Mouse (Mus musculus): Measurements from ENCODE around the gene 5730522E02Rik.

Gene 5730522E02Rik

DNA sequence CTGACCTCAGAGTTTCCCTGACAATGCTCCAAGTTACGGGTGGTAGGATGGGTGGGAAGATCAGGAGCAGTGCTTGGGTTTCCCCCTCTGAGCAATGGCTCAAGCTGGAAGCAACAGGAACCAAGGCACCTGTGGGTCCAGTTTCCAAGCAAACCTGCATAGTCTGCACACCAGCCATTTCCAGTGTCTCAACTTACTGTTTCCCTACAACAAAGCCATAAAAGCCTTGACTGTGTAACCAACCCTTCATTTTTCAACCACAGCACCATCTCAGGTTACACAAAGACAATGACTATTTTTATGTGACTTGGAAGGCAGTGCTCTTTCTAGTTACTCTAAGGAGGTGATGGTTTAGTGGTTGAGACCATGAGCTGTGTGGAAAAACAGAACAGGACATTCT lies 530.7 kb downstream of the 5730522E02Rik start:
- DNase-seq (ENCODE audit: low spot score in 2 of 2) = no peak

DNA sequence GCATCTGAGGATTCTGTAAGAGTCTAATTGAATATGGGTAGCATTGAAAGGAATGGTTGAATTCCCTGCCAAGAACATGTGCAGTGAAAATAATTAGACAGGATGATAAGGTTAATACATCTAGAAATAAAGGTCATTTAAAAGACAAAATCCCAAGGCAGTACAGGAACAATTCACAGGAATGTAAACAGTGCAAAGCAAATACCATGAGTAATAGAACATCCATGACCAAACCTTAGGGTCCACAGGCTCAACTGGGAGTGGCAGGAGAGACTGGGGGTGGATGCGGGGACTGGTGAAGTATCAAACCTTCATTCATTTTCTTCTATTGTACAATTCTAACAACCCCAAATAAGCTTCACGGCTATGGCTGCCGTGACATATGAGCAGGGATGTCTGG lies 536.4 kb downstream of the 5730522E02Rik start:
- no peak for DNase-seq (ENCODE audit: low spot score in 2 of 2)

DNA sequence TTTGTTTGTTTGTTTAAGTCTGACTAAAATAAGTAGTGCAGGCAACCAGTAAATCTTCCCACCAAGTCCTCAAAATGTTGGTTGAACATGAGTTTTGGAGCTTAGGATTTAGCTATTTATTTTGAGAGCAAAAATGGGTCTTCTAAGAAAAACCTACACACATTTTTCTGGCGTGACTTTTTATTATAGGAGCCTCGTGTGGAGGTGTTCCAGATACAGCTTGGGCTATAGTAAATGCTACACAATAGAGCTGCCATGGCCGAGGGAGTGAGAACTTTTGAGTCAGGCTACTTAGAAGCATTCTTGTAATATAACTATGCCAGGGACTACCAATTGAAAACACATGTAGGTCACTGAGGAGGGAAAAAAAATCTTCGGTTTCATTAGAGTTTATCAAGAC lies 540.5 kb downstream of the 5730522E02Rik start:
- DNase-seq (ENCODE audit: low spot score in 2 of 2) = no peak

DNA sequence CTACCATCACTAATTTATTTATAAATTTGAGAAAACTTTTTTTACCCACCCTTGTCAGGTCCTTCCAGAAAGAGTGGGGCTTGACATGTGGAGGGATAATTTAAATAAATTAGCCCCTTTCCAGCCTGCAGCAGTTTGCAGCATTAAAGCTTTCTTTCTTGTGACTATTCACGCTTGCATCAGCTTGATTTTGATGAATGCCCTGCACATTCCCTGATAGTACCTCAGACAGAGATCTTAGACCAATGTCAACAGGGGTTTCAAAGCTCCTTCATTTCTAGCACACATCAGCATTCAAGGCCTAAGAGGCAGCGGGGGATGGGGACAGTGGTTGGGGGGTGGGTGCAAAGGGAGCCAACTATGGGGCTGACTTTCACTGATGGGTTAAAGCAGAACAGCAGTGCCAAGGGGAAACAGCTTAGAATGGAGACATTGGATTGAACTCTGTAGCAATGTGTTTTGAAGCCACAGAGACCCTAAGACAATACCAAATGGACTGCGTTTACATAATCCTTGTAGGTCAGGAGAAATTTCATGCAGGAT lies 545.9 kb downstream of the 5730522E02Rik start:
- DNase-seq (ENCODE audit: low spot score in 2 of 2) = no peak

DNA sequence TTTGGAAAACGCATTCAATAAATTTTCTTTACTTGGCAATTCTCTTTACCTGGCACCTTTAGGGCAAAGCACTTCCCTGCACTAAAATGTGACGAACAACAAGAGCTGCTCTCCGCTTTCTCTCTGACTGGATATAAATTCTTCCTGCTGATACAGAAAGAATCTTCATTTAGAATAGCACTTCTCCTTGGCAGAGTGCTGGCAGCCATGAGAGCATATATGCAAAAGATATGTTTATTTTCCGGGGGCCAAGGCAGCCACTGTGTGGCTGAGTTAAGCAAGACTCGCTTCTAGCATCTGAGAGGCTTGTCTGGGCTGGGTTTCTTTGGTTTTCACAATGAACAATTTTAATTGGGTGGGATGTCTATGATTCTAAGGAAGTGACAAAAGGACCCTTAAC lies 564.3 kb downstream of the 5730522E02Rik start:
- no peak for DNase-seq (ENCODE audit: low spot score in 2 of 2)

DNA sequence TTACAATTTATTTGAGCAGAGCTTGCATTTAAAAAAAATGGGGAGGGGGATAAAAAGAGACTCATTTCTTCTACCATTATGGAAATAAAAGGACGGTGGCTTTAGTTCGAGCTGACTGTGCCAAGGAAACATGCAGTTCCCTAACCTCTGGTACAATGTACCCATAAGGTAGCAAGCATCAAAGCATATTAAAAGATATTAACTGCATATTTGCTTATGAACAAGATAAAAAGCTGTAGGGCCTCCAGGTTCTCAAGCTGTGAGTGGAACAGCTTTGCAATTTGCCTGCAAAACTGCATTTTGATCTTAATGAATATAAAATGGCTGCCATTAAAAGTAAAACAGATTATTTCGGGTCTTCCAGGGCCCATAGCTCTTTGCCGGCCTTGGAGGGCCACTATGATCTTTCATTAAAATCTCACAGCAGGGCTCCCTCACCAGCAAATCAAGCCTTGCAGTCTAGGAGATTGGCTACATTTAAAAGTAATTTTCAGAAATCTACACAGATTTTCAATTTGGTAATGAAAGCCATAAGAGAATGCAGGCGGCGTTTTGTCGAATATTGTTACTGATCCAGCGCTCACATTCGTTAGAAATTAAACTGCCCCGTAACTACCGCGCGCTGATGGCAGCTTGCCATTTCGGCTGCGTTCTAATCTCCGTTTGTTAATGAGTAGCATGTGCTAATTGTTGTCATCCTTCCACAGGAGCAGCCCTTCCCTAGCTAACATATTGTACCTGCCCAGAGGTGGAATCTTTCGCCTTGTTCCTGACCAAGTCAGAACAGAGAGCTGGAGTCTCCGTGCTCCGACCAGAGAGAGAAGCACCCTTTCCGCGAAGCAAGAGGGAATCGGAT lies 565.6 kb downstream of the 5730522E02Rik start:
- no peak for DNase-seq (ENCODE audit: low spot score in 2 of 2)

DNA sequence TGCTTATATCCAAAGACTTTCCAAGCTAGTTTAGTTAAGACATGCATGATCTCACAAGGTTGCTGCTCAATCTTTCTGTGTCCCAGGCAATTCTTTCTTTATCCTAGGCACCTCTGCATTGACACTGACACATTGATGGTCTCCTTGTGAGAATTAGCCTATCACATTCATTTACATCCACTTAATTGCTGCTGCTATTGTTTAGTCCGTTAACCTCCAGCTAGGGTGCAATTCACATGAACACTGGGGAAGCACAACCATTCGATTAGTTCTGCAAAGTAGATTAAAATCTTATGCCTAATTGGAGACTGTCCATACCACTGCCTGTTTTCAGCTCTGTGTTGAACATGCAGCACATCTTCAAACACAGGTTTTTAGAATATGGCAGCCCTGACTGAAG lies 603.7 kb downstream of the 5730522E02Rik start:
- DNase-seq (ENCODE audit: low spot score in 2 of 2) = no peak

DNA sequence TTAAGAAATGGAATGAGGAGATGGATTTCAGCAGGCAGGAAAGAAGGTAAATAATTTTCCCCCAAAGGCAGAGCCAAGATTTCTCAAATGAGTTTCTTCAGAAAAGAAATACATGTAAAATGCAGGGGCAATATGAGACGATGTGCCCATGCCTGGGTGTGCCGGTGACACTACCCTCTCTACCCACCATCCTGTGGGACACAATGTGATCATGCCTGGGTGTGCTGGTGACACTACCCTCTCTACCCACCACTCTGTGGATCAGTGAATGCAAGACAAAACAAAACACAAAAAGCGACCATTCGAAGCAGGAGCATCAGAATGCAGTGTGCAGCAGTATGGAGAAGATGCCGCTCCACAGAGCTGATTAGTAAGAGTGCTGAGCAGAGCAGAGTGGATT lies 610.5 kb downstream of the 5730522E02Rik start:
- DNase-seq (ENCODE audit: low spot score in 2 of 2) = no peak

DNA sequence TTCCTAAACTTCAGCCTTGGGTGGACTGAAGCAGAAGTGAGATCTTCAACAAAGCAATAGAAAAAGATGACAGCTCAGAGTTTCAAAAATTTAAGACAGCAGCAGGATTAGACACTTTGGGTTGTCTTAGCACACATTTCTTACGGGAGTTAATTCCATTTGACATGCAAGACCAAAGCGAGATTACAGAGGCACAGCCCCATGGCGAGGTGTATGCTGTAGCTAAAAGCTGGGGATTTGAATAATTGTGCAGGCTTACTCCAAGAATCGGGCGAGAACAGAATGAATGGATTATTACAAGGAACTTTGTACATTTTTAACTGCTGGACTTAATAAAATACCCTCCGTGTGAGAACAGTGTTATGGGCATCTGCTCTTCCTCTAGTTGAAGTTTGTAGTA lies 615.3 kb downstream of the 5730522E02Rik start:
- no peak for DNase-seq (ENCODE audit: low spot score in 2 of 2)

DNA sequence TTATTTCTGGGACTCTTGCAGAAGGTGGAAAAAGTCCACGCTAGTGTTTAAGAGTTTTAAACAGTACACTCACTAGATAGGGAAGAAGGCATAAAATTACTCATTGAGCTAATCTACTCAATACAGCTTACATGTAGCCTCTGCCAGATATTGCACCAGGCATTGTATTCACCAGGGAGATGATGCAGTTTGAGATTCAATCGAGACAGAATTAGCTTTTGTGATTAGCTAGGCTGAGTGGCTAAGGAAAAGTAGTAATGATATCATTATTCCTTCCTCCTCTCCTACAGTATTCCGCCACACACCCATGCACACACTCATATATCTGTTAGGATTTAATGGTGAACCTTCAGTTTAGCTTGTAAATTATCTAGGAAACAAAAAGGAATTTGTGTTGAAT lies 615.8 kb downstream of the 5730522E02Rik start:
- DNase-seq (ENCODE audit: low spot score in 2 of 2) = no peak

DNA sequence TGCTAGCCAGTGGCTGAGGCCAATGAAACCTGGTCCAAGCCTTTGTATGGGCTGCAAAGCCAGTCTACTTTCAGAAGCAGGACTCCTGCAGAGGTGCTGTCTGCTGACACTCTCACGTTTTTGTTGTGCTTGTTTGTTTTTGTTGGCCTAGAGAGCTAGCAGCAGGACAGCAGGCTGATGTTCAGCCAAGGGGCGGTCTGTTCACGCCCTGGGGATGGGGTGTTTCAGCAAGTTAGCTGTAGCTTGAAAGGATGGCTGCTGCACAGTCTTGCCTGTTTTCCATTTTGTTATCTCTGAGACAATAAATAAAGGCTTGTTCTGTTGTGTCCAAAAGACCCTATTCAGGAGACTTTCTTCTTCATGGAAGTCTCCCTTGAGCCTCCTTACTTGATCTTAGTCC lies 618.3 kb downstream of the 5730522E02Rik start:
- no peak for DNase-seq (ENCODE audit: low spot score in 2 of 2)

DNA sequence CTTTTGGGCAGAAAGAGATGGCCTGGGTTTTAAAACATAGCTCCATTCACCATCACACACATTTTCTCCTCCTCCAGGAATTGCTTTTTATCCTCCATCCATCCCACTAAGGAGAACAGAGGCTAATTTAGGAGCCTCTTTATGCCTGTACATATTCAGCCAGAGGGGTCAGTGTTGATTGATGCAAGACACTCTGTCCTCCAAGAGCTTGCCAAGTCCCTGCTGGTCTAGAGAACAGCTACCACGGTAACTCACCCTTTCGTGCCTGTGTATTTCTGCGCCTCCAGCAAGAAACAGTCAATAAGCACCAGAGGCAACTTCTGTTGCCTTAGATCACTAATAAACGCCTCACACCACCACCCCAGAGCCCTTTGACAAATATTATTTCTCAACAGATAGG lies 620.3 kb downstream of the 5730522E02Rik start:
- no peak for DNase-seq (ENCODE audit: low spot score in 2 of 2)

DNA sequence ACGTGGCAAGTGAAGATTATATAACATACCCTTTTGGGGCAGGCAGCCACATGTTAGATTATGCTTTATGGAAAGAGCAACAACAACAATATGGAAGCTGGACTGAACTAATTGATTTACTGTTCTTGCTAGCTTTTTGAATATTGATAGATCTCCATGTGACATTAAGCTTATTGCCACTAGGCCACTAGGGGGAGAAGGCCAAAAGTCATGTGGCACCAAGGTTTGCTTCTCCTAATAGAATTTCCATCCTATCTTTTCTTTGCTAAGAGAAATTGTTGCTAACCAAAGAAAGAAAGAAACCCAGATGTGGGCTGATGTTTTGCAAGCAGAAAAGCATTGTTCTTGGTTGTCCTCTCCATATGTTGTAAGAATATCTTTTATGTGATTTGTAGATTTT lies 621.1 kb downstream of the 5730522E02Rik start:
- DNase-seq (ENCODE audit: low spot score in 2 of 2) = no peak

DNA sequence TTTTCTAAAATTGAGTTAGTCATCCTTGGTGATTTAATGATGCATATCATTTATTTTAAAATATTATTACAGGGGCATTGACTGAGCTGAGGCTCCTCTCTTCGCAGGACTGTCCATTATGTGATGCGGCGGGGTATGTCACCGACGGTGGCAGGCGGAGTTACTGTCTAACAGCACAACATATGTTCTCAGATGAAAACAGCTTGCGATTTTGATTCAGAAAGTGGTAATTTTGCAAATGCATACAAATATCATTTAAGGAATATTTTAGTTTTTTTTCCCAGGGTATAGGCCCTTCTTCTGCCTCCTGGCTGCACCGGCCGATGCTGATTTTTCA lies 636.5 kb downstream of the 5730522E02Rik start:
- DNase-seq (ENCODE audit: low spot score in 2 of 2) = no peak

DNA sequence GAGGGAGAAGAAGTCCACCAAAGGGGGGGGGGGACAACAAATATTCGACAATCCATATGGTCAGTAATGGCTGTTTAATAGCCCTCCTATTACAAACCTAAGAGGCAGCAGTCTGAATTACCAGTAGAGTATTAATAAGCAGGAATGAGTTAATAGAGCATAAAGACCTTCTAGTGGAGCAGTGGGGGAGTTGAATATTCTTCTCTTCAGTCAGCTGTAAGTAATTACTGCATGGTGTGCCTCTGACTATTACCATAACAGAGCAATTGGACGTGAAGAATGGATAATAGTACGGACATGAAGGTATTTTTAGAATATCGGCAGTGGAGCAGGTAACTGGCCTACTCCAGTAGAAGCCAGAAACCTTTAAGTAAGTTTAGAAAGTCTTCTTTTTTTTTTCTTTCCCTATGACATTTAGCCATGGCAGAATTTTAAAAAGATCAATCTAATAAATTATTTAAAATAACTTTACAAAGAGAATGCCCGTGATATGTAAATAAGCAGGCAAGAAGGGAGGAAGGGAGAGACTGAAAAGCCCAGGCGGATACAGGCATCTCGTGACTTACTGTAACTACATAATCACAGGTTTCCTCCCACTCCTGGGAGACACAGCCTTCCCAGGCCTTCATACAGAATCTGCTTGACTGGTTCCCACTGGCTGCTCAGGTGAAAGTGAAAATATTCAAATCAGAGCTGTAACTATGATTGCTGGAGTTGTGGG lies 637.0 kb downstream of the 5730522E02Rik start:
- no peak for DNase-seq (ENCODE audit: low spot score in 2 of 2)

DNA sequence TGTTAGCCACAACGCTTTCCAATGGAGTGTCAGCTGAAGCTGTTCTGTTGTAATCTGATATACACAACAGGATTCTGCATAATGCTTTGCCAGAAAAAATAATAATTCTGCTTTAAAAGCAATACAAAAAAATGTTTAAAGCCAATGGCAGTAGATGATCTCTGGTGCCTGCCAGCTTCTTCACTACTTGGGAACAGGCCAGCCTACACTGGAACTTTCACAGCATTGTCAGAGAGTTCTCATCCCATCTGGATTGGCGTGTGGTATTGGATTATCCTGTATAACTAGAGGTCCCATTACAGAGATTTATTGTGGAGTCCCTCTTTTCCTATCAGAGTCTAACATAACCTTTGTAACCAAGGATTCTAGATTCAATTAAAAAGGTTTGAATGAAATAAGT lies 639.2 kb downstream of the 5730522E02Rik start:
- DNase-seq (ENCODE audit: low spot score in 2 of 2) = no peak
